Mouse (Mus musculus) liver, adult 2 months (tissue): ENCODE results near the gene Etv5.

Source experiments
- CTCF ChIP-seq: fragments of 200-500 bp; IDR thresholded peaks from 2 replicates; pipeline ENCODE4 v1.5.1; 2011; ENCODE audit warnings: low read depth, low read length, control low read depth
- POLR2A ChIP-seq: fragments of 200-500 bp; IDR thresholded peaks from 2 replicates; pipeline ENCODE4 v1.6.1; 2011; ENCODE audit warnings: low read length, control low read depth; ENCODE audit not compliant: insufficient read depth; ENCODE audit errors: extremely low read depth

GRCm38 (mm10) chr16:22403715-22404114, 35.8 kb downstream of the Etv5 start:
- TF ChIP-seq POLR2A (no peak), CTCF (no peak)
